Mouse (Mus musculus): ENCODE results near the gene Tbx1. TPM values are rescaled to one million over a fixed set of nuclear protein-coding genes. Genes with fewer than 3 reads are reported as not detected.

Gene Tbx1
- polyA plus RNA-seq, 1 experiment from 2014 or later, result 0.48 TPM

GRCm38 (mm10) chr16:18598006-18598405 is 7.5 kb upstream of the Tbx1 start:
- Histone ChIP-seq H3K4me3 (ENCODE audit: low read depth, low read length) (no peak overlapping the region), H3K4me1 (ENCODE audit: control insufficient read depth, insufficient read depth, low read length) (no peaks in the 10 kb centered on the region), H3K9me3 (replicated peaks; ENCODE audit: control insufficient read depth, low read length) (no peaks in the 10 kb centered on the region), H3K36me3 (ENCODE audit: control insufficient read depth, insufficient read depth, low read length) (no peaks in the 10 kb centered on the region), H3K27me3 (replicated peaks; ENCODE audit: control insufficient read depth, insufficient read depth, low read length) (peaks cover 4% of the 10 kb centered on the region), H3K4me2 (ENCODE audit: low read length) (no peak overlapping the region), H3K9ac (ENCODE audit: low read length) (no peak overlapping the region), H3K27ac (ENCODE audit: low read depth, low read length) (no peak overlapping the region)
- no peak for DNase-seq (ENCODE audit: low spot score)
- no peak for ATAC-seq
- 86% methylated on average over 3 of the region's 3 CpGs for WGBS

GRCm38 (mm10) chr16:18596255-18596654 is 5.8 kb upstream of the Tbx1 start:
- Histone ChIP-seq H3K4me3 (ENCODE audit: low read depth, low read length) (no peak overlapping the region), H3K27ac (ENCODE audit: low read depth, low read length) (no peak overlapping the region), H3K27me3 (replicated peaks; ENCODE audit: control insufficient read depth, insufficient read depth, low read length) (peaks cover 18% of the 10 kb centered on the region), H3K9me3 (replicated peaks; ENCODE audit: control insufficient read depth, low read length) (no peaks in the 10 kb centered on the region), H3K36me3 (ENCODE audit: control insufficient read depth, insufficient read depth, low read length) (no peaks in the 10 kb centered on the region), H3K4me2 (ENCODE audit: low read length) (no peak overlapping the region), H3K9ac (ENCODE audit: low read length) (no peak overlapping the region), H3K4me1 (ENCODE audit: control insufficient read depth, insufficient read depth, low read length) (no peaks in the 10 kb centered on the region)
- ATAC-seq (no peak), DNase-seq (ENCODE audit: low spot score) (no peak)
- 33% methylated on average over 5 of the region's 5 CpGs for WGBS

- Histone ChIP-seq H3K27me3 (replicated peaks; ENCODE audit: control insufficient read depth, insufficient read depth, low read length) (peaks cover 41% of the 10 kb centered on the region), H3K36me3 (ENCODE audit: control insufficient read depth, insufficient read depth, low read length) (no peaks in the 10 kb centered on the region), H3K4me2 (ENCODE audit: low read length) (no peak overlapping the region), H3K4me1 (ENCODE audit: control insufficient read depth, insufficient read depth, low read length) (0 out of 2 replicates have a peak, but pooled peaks cover 3% of the 10 kb centered on the region), H3K9ac (ENCODE audit: low read length) (no peak overlapping the region), H3K4me3 (ENCODE audit: low read depth, low read length) (no peak overlapping the region), H3K9me3 (replicated peaks; ENCODE audit: control insufficient read depth, low read length) (no peaks in the 10 kb centered on the region), H3K27ac (ENCODE audit: low read depth, low read length) (no peak overlapping the region)
- no peak for ATAC-seq
- 71% methylated on average over 2 of the region's 2 CpGs for WGBS
- DNase-seq (ENCODE audit: low spot score), result no peak
Observed at GRCm38 (mm10) chr16:18593930-18594329, 3.5 kb upstream of the Tbx1 start.

- Histone ChIP-seq H3K27me3 (replicated peaks; ENCODE audit: control insufficient read depth, insufficient read depth, low read length) (peaks cover 67% of the 10 kb centered on the region), H3K4me1 (ENCODE audit: control insufficient read depth, insufficient read depth, low read length) (peaks cover 6% of the 10 kb centered on the region)
Observed at GRCm38 (mm10) chr16:18591047-18592018, 862 bp upstream of the Tbx1 start.

GRCm38 (mm10) chr16:18589080-18589621 is 1.3 kb downstream of the Tbx1 start:
- Histone ChIP-seq H3K9me3 (replicated peaks; ENCODE audit: control insufficient read depth, low read length) (no peaks in the 10 kb centered on the region), H3K4me3 (ENCODE audit: low read depth, low read length) (no peak overlapping the region), H3K36me3 (ENCODE audit: control insufficient read depth, insufficient read depth, low read length) (no peaks in the 10 kb centered on the region), H3K4me2 (ENCODE audit: low read length) (no peak overlapping the region), H3K27me3 (replicated peaks; ENCODE audit: control insufficient read depth, insufficient read depth, low read length) (peaks cover 89% of the 10 kb centered on the region), H3K4me1 (ENCODE audit: control insufficient read depth, insufficient read depth, low read length) (peaks cover 6% of the 10 kb centered on the region), H3K27ac (ENCODE audit: low read depth, low read length) (no peak overlapping the region), H3K9ac (ENCODE audit: low read length) (no peak overlapping the region)
- DNase-seq (ENCODE audit: low spot score), result no peak
- ATAC-seq, result no peak
- 5% methylated on average over 9 of the region's 9 CpGs for WGBS

More at GRCm38 (mm10) chr16:18591047-18592018, 862 bp upstream of the Tbx1 start:
- ATAC-seq (peak; percentile 35; the same call in 1 of the 2 replicates), DNase-seq (ENCODE audit: low spot score) (no peak)
- Histone ChIP-seq H3K27ac (ENCODE audit: low read depth, low read length) (no peak overlapping the region), H3K4me2 (ENCODE audit: low read length) (peak overlapping the region; percentile 42), H3K4me3 (ENCODE audit: low read depth, low read length) (peak overlapping the region; percentile 11), H3K9me3 (replicated peaks; ENCODE audit: control insufficient read depth, low read length) (no peaks in the 10 kb centered on the region), H3K9ac (ENCODE audit: low read length) (peak overlapping the region; percentile 13; the same call in 1 of the 2 replicates), H3K36me3 (ENCODE audit: control insufficient read depth, insufficient read depth, low read length) (no peaks in the 10 kb centered on the region)
- WGBS, result 1% methylated on average over 51 of the region's 59 CpGs

- Histone ChIP-seq H3K27me3 (replicated peaks; ENCODE audit: control insufficient read depth, insufficient read depth, low read length) (peaks cover 93% of the 10 kb centered on the region), H3K9ac (ENCODE audit: low read length) (no peak overlapping the region), H3K36me3 (ENCODE audit: control insufficient read depth, insufficient read depth, low read length) (no peaks in the 10 kb centered on the region), H3K4me2 (ENCODE audit: low read length) (no peak overlapping the region), H3K9me3 (replicated peaks; ENCODE audit: control insufficient read depth, low read length) (no peaks in the 10 kb centered on the region), H3K4me1 (ENCODE audit: control insufficient read depth, insufficient read depth, low read length) (peaks cover 6% of the 10 kb centered on the region), H3K4me3 (ENCODE audit: low read depth, low read length) (no peak overlapping the region), H3K27ac (ENCODE audit: low read depth, low read length) (no peak overlapping the region)
- WGBS, result 3% methylated on average over 28 of the region's 31 CpGs
- ATAC-seq (no peak), DNase-seq (ENCODE audit: low spot score) (no peak)
Observed at GRCm38 (mm10) chr16:18588738-18589055, 1.8 kb downstream of the Tbx1 start.

GRCm38 (mm10) chr16:18587847-18588737 is 2.4 kb downstream of the Tbx1 start:
- WGBS, result under 1% methylated on average over 54 of the region's 57 CpGs
- Histone ChIP-seq H3K27me3 (replicated peaks; ENCODE audit: control insufficient read depth, insufficient read depth, low read length) (peaks cover 96% of the 10 kb centered on the region), H3K4me1 (ENCODE audit: control insufficient read depth, insufficient read depth, low read length) (peaks cover 6% of the 10 kb centered on the region), H3K4me2 (ENCODE audit: low read length) (peak overlapping the region; percentile 29), H3K9me3 (replicated peaks; ENCODE audit: control insufficient read depth, low read length) (no peaks in the 10 kb centered on the region), H3K4me3 (ENCODE audit: low read depth, low read length) (no peak overlapping the region), H3K9ac (ENCODE audit: low read length) (no peak overlapping the region), H3K36me3 (ENCODE audit: control insufficient read depth, insufficient read depth, low read length) (no peaks in the 10 kb centered on the region), H3K27ac (ENCODE audit: low read depth, low read length) (no peak overlapping the region)
- DNase-seq (ENCODE audit: low spot score) (no peak), ATAC-seq (no peak)

- Histone ChIP-seq H3K27ac (ENCODE audit: low read depth, low read length) (no peak overlapping the region), H3K4me3 (ENCODE audit: low read depth, low read length) (peak overlapping the region; percentile 30), H3K4me1 (ENCODE audit: control insufficient read depth, insufficient read depth, low read length) (peaks cover 6% of the 10 kb centered on the region), H3K27me3 (replicated peaks; ENCODE audit: control insufficient read depth, insufficient read depth, low read length) (peaks cover 100% of the 10 kb centered on the region), H3K9me3 (replicated peaks; ENCODE audit: control insufficient read depth, low read length) (no peaks in the 10 kb centered on the region), H3K4me2 (ENCODE audit: low read length) (peak overlapping the region; percentile 50), H3K36me3 (ENCODE audit: control insufficient read depth, insufficient read depth, low read length) (no peaks in the 10 kb centered on the region), H3K9ac (ENCODE audit: low read length) (no peak overlapping the region)
- ATAC-seq, result no peak
- 1% methylated on average over 17 of the region's 62 CpGs for whole genome bisulfite sequencing
- no peak for DNase-seq (ENCODE audit: low spot score)
Observed at GRCm38 (mm10) chr16:18586906-18587546, 3.4 kb downstream of the Tbx1 start.
